Mouse (Mus musculus) cerebellum, postnatal 10 days (tissue): ENCODE measurements around the gene Zfp646.
"Not testable (repeated sequence)": the region's sequence is repeated elsewhere in the genome, so short reads cannot be mapped to it uniquely, and the experiment has no call there.

Experiments used
- DNase-seq, 2 experiments: peaks; one replicate each; pipeline ENCODE4 v3.0.0; 2021; ENCODE audit warnings: mixed read lengths in 2 of 2

Gene Zfp646

GRCm38 (mm10) chr7:127885951-127886350 lies 9.9 kb downstream of the Zfp646 start:
- DNase-seq: peak; percentile 33 to 40

- no peak for DNase-seq
Measured at GRCm38 (mm10) chr7:127886551-127886950, 10.5 kb downstream of the Zfp646 start.

- no peak for DNase-seq
Measured at GRCm38 (mm10) chr7:127887191-127887590, 11.2 kb downstream of the Zfp646 start.

GRCm38 (mm10) chr7:127887781-127888180 lies 11.8 kb downstream of the Zfp646 start:
- no peak for DNase-seq

DNA sequence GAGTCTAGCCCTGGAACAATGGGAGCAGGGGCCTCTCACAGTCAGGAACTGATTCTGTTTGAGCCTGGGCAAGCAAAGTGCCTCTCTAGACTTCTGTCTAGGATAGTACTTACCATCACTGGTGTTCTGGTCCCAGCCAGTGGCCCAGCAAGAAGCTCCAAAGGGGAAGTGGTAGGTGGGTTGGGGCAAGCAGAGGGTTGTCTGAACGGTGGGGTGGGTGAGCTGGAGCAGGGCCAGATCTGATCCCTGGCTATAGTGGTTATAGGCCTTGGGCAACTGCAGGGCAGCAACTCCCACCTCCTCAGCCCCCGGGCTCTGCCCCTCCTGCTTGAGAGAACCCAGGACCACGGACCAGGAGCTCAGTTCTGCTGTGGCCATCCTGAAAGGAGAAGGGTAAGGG lies 12.8 kb downstream of the Zfp646 start:
- no peak for DNase-seq

GRCm38 (mm10) chr7:127890798-127891197 lies 14.8 kb downstream of the Zfp646 start, which contains the start of gene Prss53:
Gene Prss53, minus strand, starts transcription at chr7:127890970.
- no peak for DNase-seq

DNA sequence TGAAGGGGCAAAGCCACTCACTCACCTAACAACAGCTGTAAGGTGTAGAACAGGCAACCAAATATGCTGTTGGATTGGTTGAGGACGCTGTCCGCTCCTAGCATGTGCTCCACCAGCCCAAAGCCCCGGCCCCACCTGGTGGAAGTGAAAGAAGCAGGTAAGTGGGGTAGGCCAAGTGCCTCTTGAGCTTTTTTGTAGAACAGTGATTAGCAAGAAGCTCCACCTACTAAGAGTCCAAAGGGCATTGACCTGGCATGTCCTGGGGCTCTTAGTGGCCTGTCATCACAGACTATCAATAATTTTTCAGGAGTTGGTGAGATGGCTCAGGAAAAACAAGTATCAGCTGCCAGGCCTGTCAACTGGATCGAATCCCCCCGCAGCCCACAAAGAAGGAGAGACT lies 18.5 kb downstream of the Zfp646 start:
- DNase-seq: no peak

DNA sequence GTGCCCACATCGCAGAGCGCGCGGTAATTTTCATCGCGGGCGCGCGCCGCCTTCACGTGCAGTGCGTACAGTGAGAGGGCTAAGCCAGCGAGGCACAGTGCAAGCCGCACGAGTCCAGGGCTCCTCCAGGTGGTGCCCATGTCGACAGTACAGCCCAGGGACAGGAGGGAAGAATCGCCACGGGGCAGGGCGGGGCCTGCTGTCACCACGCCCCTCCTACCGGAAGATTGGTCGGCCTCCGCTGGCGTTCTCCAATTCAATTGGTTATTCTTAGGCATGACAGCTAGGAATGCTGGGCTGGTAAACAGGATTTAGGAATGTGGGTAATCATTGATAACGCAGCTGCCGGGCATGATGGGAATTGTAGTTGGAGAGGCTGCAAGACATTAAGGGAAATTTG lies 19.4 kb downstream of the Zfp646 start, which contains the start of the genes Gm21974 and Vkorc1:
TSS of gene Gm21974 (minus strand) at position 13 of the 400 bp plus-strand sequence.
TSS of gene Vkorc1 (minus strand) at position 176 of the 400 bp plus-strand sequence.
- DNase-seq: peak; percentile 97 to 98

DNA sequence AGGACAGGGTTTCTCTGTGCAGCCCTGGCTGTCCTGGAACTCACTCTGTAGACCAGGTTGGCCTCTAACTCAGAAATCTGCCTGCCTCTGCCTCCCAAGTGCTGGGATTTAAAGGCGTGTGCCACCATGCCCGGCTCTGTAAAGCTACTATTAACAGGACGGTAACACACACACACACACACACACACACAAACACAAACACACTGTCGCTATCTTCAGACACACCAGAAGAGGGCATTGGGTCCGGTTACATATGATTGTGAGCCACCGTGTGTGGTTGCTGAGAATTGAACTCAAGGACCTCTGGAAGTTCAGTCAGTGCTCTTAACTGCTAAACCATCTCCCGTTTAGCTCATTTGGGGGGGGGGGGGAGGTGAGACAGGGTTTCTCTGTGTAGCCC lies 19.9 kb downstream of the Zfp646 start:
- DNase-seq: not testable (repeated sequence)

GRCm38 (mm10) chr7:127896384-127896783 lies 20.4 kb downstream of the Zfp646 start:
- peak; percentile 86 to 91 for DNase-seq

DNA sequence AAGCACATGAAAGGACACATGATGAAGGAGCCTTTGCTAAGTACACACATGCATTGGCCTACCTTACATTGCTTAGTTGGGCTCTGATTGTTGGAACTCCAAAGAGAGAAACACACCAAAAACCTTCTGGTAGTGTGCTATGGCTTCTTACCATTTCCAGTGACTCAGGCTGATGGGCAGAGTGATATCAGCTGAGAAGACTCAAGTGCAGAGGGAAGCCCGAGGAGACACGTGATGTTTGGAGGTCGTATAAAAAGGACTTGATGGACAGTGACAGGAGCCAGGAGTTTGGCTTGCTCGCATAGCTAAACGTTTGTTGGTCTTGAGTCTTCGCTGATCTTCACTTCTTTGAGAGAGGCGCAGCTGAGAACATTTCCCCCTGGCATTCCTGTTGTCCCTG lies 21.5 kb downstream of the Zfp646 start:
- DNase-seq: no peak

DNA sequence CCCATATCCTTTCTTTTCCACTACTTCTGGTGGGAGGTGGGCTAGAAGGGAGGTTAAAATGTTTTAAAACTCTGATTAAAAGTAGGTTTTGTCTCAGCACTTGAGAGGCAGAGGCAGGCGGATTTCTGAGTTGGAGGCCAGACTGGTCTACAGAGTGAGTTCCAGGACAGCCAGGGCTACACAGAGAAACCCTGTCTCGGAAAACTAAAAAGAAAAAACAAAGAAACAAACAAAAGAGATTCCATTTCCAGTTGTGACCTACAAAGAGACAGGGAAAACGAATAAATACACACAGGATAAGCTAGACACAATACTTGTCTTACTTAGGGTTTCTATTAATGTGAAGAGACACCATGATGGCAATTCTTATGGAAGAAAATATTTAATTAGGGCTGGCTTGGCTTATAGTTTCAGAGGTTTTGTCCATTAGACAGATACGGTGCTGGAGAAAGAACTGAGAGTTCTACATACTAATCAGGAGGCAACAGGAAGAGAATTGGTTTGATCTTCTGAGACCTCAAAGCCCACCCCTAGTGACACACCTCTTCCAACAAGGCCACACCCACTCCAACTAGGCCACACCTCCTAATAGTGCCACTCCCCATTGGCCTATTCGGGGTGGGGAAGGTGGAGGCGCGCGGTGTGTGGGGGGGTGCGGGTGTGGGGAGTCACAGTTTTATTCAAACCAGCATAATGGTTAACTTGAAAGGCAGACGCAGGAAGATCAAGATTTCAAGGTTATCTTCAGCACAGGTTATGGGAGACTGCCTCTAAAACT lies 22.3 kb downstream of the Zfp646 start:
- no peak for DNase-seq

DNA sequence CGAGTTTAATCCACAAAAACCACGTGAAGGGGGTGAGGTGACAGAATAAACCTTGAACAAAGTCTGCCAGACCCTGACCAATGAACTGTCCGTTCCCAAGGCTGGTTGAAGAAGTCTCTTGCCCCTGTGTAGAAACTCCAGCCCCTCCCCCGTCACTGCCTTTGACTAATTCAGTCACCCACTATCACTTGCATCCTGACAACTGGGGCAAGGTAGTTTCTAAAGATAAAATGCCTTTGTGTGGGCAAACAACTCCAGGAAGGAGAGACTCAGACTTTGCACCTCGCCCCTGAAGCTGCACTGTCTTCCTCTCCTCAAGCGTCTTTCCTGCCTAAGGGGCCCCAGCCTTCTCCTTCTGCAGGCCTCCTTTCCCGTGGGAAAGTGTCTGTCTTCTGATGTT lies 24.0 kb downstream of the Zfp646 start:
- no peak for DNase-seq

- DNase-seq: no peak
Measured at GRCm38 (mm10) chr7:127901772-127902171, 25.8 kb downstream of the Zfp646 start.

- peak; percentile 86 to 88 for DNase-seq
Measured at GRCm38 (mm10) chr7:127903971-127904796, 28.2 kb downstream of the Zfp646 start, which contains the start of gene Bckdk. Gene Bckdk, plus strand, starts transcription at chr7:127904082.

DNA sequence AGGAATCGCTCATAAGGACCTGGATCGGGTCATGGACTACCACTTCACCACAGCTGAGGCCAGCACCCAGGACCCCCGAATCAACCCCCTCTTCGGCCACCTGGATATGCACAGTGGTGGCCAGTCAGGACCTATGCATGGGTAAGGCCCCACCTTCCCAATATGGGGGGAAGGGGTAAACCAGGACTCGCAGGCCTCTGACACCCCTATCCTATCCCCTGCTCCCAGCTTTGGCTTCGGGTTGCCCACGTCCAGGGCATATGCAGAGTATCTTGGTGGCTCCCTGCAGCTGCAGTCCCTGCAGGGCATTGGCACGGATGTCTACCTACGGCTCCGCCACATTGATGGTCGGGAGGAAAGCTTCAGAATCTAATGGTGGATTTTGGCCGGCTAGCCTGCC lies 31.9 kb downstream of the Zfp646 start:
- DNase-seq: no peak

DNA sequence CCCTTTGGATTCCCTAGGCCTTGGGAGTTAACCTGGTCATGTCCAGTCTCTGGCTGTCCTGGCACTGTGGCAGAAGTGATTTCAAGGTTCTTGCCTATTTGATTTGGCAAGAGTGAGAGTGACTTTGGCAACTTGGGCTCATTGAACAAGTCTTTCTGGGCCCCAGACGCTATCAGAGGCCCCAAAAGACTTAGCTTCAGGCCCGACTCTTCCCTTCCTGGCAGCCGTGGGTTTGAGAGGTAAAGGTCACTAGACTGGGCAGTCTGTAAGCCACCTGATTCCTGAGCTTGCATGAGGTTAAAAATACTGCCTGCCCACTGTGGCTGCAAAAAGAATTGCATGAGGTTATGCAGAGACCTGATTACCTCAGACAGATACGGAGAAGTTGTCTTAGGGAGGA lies 32.6 kb downstream of the Zfp646 start:
- DNase-seq: no peak

GRCm38 (mm10) chr7:127912190-127912871 lies 36.3 kb downstream of the Zfp646 start, which contains the start of gene Kat8:
Gene Kat8, plus strand, starts transcription at chr7:127912516.
- DNase-seq: peak; percentile 95 to 96

DNA sequence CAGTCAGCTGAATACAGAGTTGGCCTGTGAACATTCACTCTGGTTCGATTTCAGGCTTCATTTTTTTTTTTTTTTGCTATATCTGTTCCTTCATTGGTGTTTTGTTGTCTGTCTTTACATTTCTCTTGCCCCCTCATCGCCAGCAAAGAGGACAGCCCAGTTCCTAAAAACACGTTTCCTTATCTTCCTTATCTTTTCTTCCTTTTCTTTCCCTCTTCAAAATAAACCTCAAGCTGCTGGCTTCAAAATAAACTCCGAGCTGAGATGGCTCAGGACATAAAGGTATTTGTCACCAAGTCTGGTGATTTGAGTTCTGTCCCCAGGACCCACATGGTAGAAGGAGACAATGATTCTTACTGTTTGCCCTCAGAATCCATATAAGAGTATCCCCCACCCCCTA lies 36.9 kb downstream of the Zfp646 start:
- DNase-seq: no peak

GRCm38 (mm10) chr7:127915293-127915692 lies 39.3 kb downstream of the Zfp646 start:
- no peak for DNase-seq

GRCm38 (mm10) chr7:127918203-127918602 lies 42.2 kb downstream of the Zfp646 start:
- peak; percentile 66 to 72 for DNase-seq

DNA sequence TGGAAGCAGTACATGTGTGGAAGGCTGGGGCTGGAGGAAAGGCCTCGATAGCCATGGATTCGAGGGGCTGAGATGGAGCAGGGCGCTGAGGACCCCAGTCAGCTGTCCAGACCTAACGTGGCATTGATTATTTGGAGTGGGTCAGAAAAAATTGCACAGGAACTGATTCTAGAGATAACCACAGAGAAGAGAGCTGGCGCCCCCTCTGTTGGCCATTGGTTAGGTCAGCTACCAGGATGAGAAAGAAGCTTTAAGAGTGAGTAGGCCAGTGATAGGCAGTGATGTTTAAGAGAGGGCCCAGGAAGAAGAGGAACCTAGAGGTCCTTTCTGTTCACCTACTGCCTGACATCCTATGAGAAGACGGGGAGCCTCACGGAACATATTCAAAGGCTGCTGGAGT lies 43.3 kb downstream of the Zfp646 start:
- peak in 1 of 2 experiments; percentile 59 for DNase-seq

DNA sequence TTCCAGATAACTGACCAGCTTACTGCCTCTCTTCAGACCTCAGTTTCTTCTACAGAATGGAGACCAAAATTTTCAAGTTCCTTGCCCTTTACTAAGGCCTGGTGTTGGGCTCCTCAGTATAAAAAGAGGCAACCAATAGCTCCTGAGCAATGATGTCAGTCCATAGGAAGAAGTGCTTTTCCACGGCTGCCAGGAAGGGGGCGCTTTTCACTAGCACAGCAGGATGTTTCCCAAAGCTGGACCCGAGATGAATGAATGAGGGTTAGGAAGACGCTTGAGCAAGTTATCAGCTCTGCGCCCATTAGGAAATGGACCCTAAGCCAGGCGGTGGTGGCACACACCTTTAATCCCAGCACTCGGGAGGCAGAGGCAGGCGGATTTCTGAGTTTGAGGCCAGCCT lies 45.5 kb downstream of the Zfp646 start:
- DNase-seq: no peak
